Mouse (Mus musculus) ES-E14 (cell line): ENCODE results near the gene Cbfa2t2. TPM values are rescaled to one million over a fixed set of nuclear protein-coding genes. Genes with fewer than 3 reads are reported as not detected.

Source experiments
- DNase-seq: peaks from one replicate; pipeline ENCODE4 v3.0.0-alpha.2; 2013; ENCODE audit warnings: low read depth, low spot score
- H3K27ac ChIP-seq: 2 replicates; pipeline ENCODE4 v1.5.1; 2012; ENCODE audit warnings: low read depth, mild to moderate bottlenecking, low read length, moderate library complexity, mixed read lengths; ENCODE audit not compliant: poor library complexity, insufficient read depth, severe bottlenecking
- H3K36me3 ChIP-seq: 2 replicates; pipeline ENCODE4 v1.6.1; 2012; ENCODE audit warnings: mild to moderate bottlenecking, low read length, moderate library complexity, mixed read lengths; ENCODE audit not compliant: control insufficient read depth, poor library complexity, insufficient read depth, severe bottlenecking
- H3K4me1 ChIP-seq, 2 experiments: fragments of 150-350 bp in 1 of 2; sonication (generic) in 1 of 2; 2 replicates each; pipeline ENCODE4 v1.6.1; 2012; ENCODE audit warnings: low read length in 2 of 2, mild to moderate bottlenecking in 1 of 2, mixed read lengths in 1 of 2; ENCODE audit not compliant: control insufficient read depth in 2 of 2, insufficient read depth in 2 of 2, poor library complexity in 1 of 2
- H3K4me3 ChIP-seq, 2 experiments: fragments of 150-350 bp in 1 of 2; sonication (generic) in 1 of 2; 2 replicates each; pipeline ENCODE4 v1.5.1; 2012; ENCODE audit warnings: low read length in 2 of 2, low read depth in 1 of 2, mild to moderate bottlenecking in 1 of 2, mixed read lengths in 1 of 2; ENCODE audit not compliant: insufficient read depth in 1 of 2, poor library complexity in 1 of 2, severe bottlenecking in 1 of 2
- H3K9ac ChIP-seq: 2 replicates; pipeline ENCODE4 v1.6.1; 2012; ENCODE audit warnings: low read depth, mild to moderate bottlenecking, low read length, mixed read lengths; ENCODE audit not compliant: poor library complexity, insufficient read depth, severe bottlenecking
- H3K9me3 ChIP-seq: fragments of 150-350 bp; sonication (generic); 2 replicates; pipeline ENCODE4 v1.6.1; 2012; ENCODE audit warnings: low read depth, mild to moderate bottlenecking, low read length; ENCODE audit not compliant: control insufficient read depth, insufficient read depth
- CHD2 ChIP-seq: IDR thresholded peaks from 2 replicates; pipeline ENCODE4 v1.6.1; 2014; ENCODE audit warnings: mild to moderate bottlenecking, low read depth, low read length, inconsistent platforms
- HCFC1 ChIP-seq: IDR thresholded peaks from 2 replicates; pipeline ENCODE4 v1.6.1; 2012; ENCODE audit warnings: low read length, inconsistent platforms, borderline replicate concordance; ENCODE audit not compliant: insufficient read depth
- MAFK ChIP-seq: IDR thresholded peaks from 2 replicates; pipeline ENCODE4 v1.6.1; 2014; ENCODE audit warnings: mild to moderate bottlenecking, low read depth, low read length, inconsistent platforms; ENCODE audit not compliant: insufficient read depth
- ZC3H11A ChIP-seq: IDR thresholded peaks from 2 replicates; pipeline ENCODE4 v1.6.1; 2012; ENCODE audit warnings: low read depth, mild to moderate bottlenecking, inconsistent platforms, low read length, borderline replicate concordance
- ZNF384 ChIP-seq: IDR thresholded peaks from 2 replicates; pipeline ENCODE4 v1.6.1; 2012; ENCODE audit warnings: low read depth, low read length, inconsistent platforms
- in situ Hi-C, 2 experiments: fragments of 600-800 bp; cut with MboI; formaldehyde crosslinking; loops; one replicate each; pipeline ENCODE4 v1.15.1; 2025; ENCODE audit warnings: low sequenced_read_pairs in 2 of 2, inconsistent platforms in 1 of 2; ENCODE audit not compliant: unreplicated experiment in 2 of 2
- total RNA-seq: library from RNA; depleted of rRNA; stranded (reverse); fragments of 300-350 nt; gene quantifications from 2 replicates; pipeline ENCODE4 v1.2.3, GENCODE M21; 2012

The Cbfa2t2 gene
- total RNA-seq, 1 experiment = 37.6 TPM

DNA sequence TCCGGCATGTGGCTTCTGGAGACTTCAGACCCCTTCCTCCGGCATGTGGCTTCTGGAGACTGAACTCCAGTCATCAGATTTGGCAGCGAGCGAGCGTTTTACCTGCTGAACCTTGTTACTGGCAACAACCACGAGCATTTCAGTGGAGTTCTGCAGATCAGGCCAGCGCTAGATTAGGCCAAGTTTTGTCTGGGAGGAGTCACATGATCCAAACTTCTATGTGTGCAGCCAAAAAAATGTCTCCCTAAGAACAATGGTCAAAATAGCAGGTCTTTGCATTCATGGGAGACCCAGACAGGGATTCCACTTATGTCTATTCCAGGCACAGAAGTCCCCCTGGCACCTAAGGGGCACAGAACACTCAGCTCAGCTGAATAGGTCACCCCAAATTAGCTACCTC, 38.0 kb upstream of the Cbfa2t2 start:
- H3K27ac ChIP-seq = no peak overlapping the region
- in situ Hi-C loops = no loop called here
- TF ChIP-seq HCFC1 (no peak), ZC3H11A (no peak), MAFK (no peak), ZNF384 (no peak), CHD2 (no peak)
- H3K9ac ChIP-seq = no peak overlapping the region
- DNase-seq = no peak
- no peak overlapping the region for H3K4me3 ChIP-seq
- H3K9me3 ChIP-seq = no peaks in the 10 kb centered on the region
- H3K4me1 ChIP-seq = no peaks in the 10 kb centered on the region
- 0 out of 2 replicates have a peak, but pooled peaks cover 2% of the 10 kb centered on the region for H3K36me3 ChIP-seq

DNA sequence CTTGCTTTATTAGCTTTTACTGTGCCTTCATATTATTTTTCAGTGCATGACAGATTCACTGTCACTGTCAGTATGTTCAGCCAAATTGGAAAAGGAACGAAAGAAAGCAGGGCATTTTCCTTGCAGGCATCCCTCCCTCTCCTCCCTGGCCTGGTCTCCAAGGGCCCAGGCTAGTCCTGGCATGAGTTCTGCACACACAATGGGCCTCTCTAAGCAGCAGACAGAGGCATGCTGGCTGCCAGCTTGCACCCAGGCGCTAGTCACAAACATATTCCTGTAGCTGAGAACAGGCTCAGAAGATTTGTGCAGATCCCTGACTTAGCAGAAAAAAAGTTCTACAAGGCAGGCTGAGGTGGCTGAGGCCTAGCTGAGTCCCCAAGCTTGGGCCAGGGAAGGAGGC, 37.0 kb upstream of the Cbfa2t2 start:
- H3K4me3 ChIP-seq = no peak overlapping the region
- H3K36me3 ChIP-seq = 0 out of 2 replicates have a peak, but pooled peaks cover 2% of the 10 kb centered on the region
- DNase-seq = no peak
- TF ChIP-seq ZNF384 (no peak), CHD2 (no peak), MAFK (no peak), HCFC1 (no peak), ZC3H11A (no peak)
- H3K9ac ChIP-seq = no peak overlapping the region
- in situ Hi-C loops = no loop called here
- no peak overlapping the region for H3K27ac ChIP-seq
- no peaks in the 10 kb centered on the region for H3K4me1 ChIP-seq
- H3K9me3 ChIP-seq = no peaks in the 10 kb centered on the region

DNA sequence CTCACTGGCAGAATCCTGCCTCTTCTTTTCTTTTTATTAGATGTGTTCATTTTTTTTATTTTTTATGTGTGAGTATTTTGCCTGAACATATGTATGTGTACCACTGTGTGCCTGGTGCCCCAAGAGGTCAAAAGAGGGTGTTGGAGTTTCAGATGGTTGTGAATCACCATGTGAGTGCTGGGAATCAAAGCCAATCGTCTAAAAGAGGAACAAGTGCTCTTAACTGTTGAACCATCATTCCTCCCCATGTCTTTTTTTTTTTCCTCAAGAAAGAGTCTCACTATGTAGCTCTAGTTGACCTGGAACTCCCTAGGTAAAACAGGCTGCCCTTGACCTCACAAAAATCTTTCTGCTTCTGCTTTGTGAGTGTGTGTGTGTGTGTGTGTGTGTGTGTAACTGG, 34.3 kb upstream of the Cbfa2t2 start:
- in situ Hi-C loops = no loop called here
- no peak overlapping the region for H3K27ac ChIP-seq
- no peaks in the 10 kb centered on the region for H3K4me1 ChIP-seq
- TF ChIP-seq CHD2 (no peak), MAFK (no peak), ZNF384 (no peak), HCFC1 (no peak), ZC3H11A (no peak)
- 0 out of 2 replicates have a peak, but pooled peaks cover 2% of the 10 kb centered on the region for H3K36me3 ChIP-seq
- no peak for DNase-seq
- no peak overlapping the region for H3K9ac ChIP-seq
- H3K4me3 ChIP-seq = no peak overlapping the region
- H3K9me3 ChIP-seq = 0 out of 2 replicates have a peak, but pooled peaks cover 3% of the 10 kb centered on the region

DNA sequence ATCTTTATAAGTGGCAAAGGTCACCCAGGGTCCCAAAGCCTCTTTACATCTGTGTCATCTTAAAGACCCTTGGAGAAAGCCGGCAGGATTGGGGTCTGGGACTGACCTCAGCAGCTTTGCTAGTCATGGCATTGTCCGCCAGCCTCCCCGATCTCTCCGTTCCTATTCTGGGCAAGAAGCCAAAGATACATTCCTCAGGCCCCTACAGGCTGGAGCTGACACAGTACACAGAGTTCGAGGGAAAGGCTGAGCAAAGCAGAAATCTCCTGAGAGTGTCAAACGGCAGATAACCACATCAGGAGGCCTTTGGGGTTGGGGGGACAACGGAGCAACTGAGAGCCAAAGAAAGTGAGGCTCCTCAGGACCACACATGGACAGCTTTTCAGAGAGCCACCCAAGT, 33.5 kb upstream of the Cbfa2t2 start:
- H3K4me1 ChIP-seq = no peaks in the 10 kb centered on the region
- no peak overlapping the region for H3K27ac ChIP-seq
- TF ChIP-seq MAFK = no peak
- no peak for TF ChIP-seq ZC3H11A
- no peak for DNase-seq
- H3K4me3 ChIP-seq = no peak overlapping the region
- in situ Hi-C loops = no loop called here
- 0 out of 2 replicates have a peak, but pooled peaks cover 2% of the 10 kb centered on the region for H3K36me3 ChIP-seq
- H3K9ac ChIP-seq = no peak overlapping the region
- 0 out of 2 replicates have a peak, but pooled peaks cover 4% of the 10 kb centered on the region for H3K9me3 ChIP-seq

DNA sequence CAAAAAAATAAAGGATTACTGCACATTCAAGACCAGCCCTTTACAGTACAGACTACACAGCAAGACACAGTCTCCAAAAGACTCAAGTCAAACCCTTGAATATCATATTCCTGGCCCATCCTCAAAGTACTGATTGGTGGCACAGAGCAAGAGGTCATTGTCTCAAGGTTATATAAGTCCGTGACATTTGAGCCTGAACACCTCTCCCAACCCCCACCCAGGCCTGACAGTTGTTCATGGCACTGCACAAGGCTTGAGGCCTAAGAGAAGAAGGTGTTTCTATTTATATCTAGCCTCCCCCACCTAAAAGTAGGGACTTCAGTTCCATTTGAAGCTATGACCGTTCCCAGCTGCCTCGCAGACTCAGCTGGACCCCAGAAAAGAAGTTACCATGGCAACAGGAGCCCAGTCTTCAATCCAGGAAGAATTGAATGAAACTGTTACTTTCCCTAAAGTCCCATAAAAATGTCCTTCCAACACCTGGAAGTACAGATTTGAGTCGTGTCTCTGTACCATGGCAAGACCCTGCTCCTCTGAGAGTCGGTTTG, 30.8 kb upstream of the Cbfa2t2 start:
- Histone ChIP-seq H3K4me1 (no peaks in the 10 kb centered on the region), H3K36me3 (0 out of 2 replicates have a peak, but pooled peaks cover 2% of the 10 kb centered on the region), H3K27ac (no peak overlapping the region), H3K9ac (no peak overlapping the region), H3K9me3 (0 out of 2 replicates have a peak, but pooled peaks cover 4% of the 10 kb centered on the region), H3K4me3 (no peak overlapping the region)
- no peak for TF ChIP-seq HCFC1
- no peak for TF ChIP-seq ZNF384
- in situ Hi-C loops = no loop called here
- DNase-seq = no peak
